Mouse (Mus musculus): ENCODE results near the gene Eef1akmt3.
"Not testable (repeated sequence)": the region's sequence is repeated elsewhere in the genome, so short reads cannot be mapped to it uniquely, and the experiment has no call there.

- not testable (repeated sequence) for TF ChIP-seq CTCF (IDR thresholded peaks at IDR 0.05; ENCODE audit: borderline replicate concordance, extremely low read depth, insufficient read depth, insufficient read length); POLR2A (IDR thresholded peaks at IDR 0.05; ENCODE audit: borderline replicate concordance, extremely low read depth, insufficient read depth, insufficient read length, poor library complexity, severe bottlenecking)
These were observed 31.7 kb upstream of the Eef1akmt3 start for GRCm38 (mm10) chr10:127072969-127073368.
